Mouse (Mus musculus) stomach, embryonic 14.5 days (tissue): ENCODE measurements around the gene Sptssb. TPM values are rescaled to one million over a fixed set of nuclear protein-coding genes. Genes with fewer than 3 reads are reported as not detected.

Experiments
- ATAC-seq: fragments of 200-750 bp; cut with Nextera tagmentation; 2 replicates; pipeline ENCODE4 v1.8.0; 2017; ENCODE audit warnings: low read depth, moderate TSS enrichment; ENCODE audit not compliant: insufficient number of reproducible peaks, insufficient read depth, low FRiP score
- H3K27ac ChIP-seq: fragments of 300-500 bp; sonication (generic); 2 replicates; pipeline ENCODE4 v1.5.1; 2014; ENCODE audit warnings: mild to moderate bottlenecking, low read length, moderate library complexity, mixed read lengths
- H3K27me3 ChIP-seq: fragments of 300-500 bp; sonication (generic); 2 replicates; pipeline ENCODE4 v1.6.1; 2014; ENCODE audit warnings: low read length, control low read depth, mixed read lengths; ENCODE audit not compliant: control insufficient read depth, insufficient read depth
- H3K36me3 ChIP-seq: fragments of 300-500 bp; sonication (generic); 2 replicates; pipeline ENCODE4 v1.6.1; 2014; ENCODE audit warnings: mild to moderate bottlenecking, control low read depth, low read length, moderate library complexity, mixed read lengths; ENCODE audit not compliant: control insufficient read depth, insufficient read depth
- H3K4me1 ChIP-seq: fragments of 300-500 bp; sonication (generic); 2 replicates; pipeline ENCODE4 v1.6.1; 2014; ENCODE audit warnings: low read length, control low read depth, mixed read lengths; ENCODE audit not compliant: control insufficient read depth, insufficient read depth
- H3K4me2 ChIP-seq: fragments of 300-500 bp; sonication (generic); replicated peaks from 2 replicates; pipeline ENCODE4 v1.6.1; 2014; ENCODE audit warnings: low read depth, low read length, control low read depth
- H3K4me3 ChIP-seq: fragments of 300-500 bp; sonication (generic); 2 replicates; pipeline ENCODE4 v1.5.1; 2014; ENCODE audit warnings: low read depth, low read length, control low read depth
- H3K9ac ChIP-seq: fragments of 300-500 bp; sonication (generic); replicated peaks from 2 replicates; pipeline ENCODE4 v1.6.1; 2014; ENCODE audit warnings: low read depth, mild to moderate bottlenecking, control low read depth, low read length, moderate library complexity, mixed read lengths
- H3K9me3 ChIP-seq: fragments of 300-500 bp; sonication (generic); 2 replicates; pipeline ENCODE4 v1.6.1; 2016; ENCODE audit warnings: low read depth, low read length, control low read depth; ENCODE audit not compliant: control insufficient read depth
- WGBS: fragments of 180-500 bp; shearing (Covaris S2); extraction: QIAGEN DNeasy Blood & Tissue Kit; methylation state at CpG from one replicate; pipeline ENCODE4 v1.1.7; 2014; 5-methylcytosine and 5-hydroxymethylcytosine counted together
- polyA plus RNA-seq: library from polyadenylated mRNA; unstranded; fragments of >200 nt; fragmentation: Nextera tagmentation; extraction: Ambion mirVana; gene quantifications from 2 replicates; pipeline ENCODE4 v1.2.1, GENCODE M21; 2014

Sptssb gene
- 26.3 and 26.7 TPM in 2 replicates for polyA plus RNA-seq

DNA sequence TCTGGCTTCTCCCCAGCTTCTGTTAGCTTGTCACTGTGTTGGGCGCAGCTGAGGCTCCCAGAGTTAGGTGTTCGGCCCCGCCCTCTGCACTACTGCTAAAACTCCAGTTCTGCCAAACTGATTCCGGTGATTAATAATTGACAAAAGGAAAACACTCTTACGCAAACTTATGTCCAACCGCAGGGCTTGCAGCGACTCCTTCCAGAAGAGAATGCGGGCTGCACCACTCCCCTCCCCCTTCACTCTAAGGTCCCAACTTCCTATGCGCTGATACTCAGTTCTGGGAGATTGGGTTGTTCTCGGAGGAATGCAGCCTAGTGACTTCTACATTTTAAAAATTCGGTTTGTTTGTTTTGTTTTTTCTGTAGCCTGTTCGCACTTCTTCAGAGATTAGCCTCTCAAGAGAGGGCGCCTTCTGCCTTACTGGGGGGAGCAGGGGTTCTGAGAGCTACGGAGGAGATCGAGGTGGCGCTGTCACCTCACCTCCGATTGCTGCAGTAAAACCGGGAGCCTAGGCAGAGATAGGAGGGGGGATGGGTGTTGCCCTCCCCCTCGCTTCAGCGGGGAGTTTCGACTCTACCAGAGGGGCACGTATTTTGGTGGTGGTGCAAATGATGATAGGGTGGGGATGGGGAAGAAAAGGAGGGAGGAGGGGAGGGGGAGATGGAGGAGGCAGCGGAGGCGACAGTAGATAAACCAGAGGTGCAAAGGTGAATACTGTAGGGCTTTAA lies at the start of gene Sptssb:
Sptssb (minus strand) TSS at position 83 of the 731 bp plus-strand sequence.
- Histone ChIP-seq H3K4me1 (peaks cover 4% of the 10 kb centered on the region; the same call in 1 of the 2 replicates), H3K9ac (peak within 1 kb of the TSS; percentile 7; the same call in 1 of the 2 replicates), H3K27ac (peak within 1 kb of the TSS; percentile 52), H3K4me2 (peak within 1 kb of the TSS; percentile 93), H3K36me3 (no peaks in the 10 kb centered on the region), H3K27me3 (no peaks in the 10 kb centered on the region), H3K9me3 (no peaks in the 10 kb centered on the region), H3K4me3 (peak within 1 kb of the TSS; percentile 40)
- ATAC-seq = peak; percentile 88
- WGBS = under 1% methylated on average over 24 of the region's 24 CpGs

DNA sequence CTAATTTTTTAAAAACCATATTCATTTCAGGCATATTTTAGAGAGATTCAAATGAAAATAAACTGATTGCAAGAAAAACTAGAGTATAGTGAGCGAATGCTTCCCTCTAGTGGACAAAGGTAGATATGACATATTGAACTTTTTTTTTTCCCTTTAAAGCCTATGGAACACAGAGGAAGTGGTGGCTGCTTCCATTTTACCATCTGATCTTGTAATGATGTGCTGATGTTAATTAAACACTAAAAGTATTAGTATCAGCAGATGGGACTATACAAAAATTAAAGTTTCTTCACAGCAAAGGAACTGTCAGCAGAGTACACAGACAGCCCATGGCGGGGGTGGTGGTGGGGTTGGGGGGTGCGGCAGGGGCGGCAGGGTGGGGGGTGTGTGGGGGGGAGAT lies 48.3 kb upstream of the Sptssb start:
- Histone ChIP-seq H3K4me2 (no peak overlapping the region), H3K27me3 (no peaks in the 10 kb centered on the region)

DNA sequence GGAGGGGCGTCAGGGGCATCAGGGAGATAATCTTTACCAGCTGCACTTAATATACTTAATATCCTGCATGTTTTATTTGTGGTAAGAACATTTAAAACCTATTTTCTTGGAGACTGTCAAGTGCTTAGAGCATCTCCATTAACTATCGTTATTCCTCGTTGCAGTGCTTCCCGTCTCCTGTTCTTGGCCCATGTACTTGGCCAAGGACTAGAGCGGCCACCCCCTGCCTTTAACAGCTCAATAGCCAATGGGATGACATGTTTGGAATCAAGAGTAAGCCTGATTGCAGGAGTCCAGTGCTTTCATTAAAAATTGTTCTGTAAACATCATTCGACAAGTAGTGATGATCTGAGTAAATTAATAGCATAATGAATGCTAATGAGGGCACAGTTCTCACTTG lies 47.8 kb upstream of the Sptssb start:
- 39% methylated on average over 6 of the region's 6 CpGs for WGBS
- Histone ChIP-seq H3K4me3 (no peak overlapping the region), H3K9ac (no peak overlapping the region), H3K9me3 (no peaks in the 10 kb centered on the region), H3K4me2 (no peak overlapping the region), H3K4me1 (no peaks in the 10 kb centered on the region), H3K27ac (no peak overlapping the region), H3K27me3 (no peaks in the 10 kb centered on the region), H3K36me3 (no peaks in the 10 kb centered on the region)
- no peak for ATAC-seq

More for the DNA sequence above, 48.3 kb upstream of the Sptssb start:
- Histone ChIP-seq H3K36me3 (no peaks in the 10 kb centered on the region), H3K4me3 (no peak overlapping the region), H3K9ac (no peak overlapping the region), H3K4me1 (no peaks in the 10 kb centered on the region), H3K27ac (no peak overlapping the region), H3K9me3 (no peaks in the 10 kb centered on the region)
- WGBS = 66% methylated on average over 4 of the region's 4 CpGs
- ATAC-seq = no peak

DNA sequence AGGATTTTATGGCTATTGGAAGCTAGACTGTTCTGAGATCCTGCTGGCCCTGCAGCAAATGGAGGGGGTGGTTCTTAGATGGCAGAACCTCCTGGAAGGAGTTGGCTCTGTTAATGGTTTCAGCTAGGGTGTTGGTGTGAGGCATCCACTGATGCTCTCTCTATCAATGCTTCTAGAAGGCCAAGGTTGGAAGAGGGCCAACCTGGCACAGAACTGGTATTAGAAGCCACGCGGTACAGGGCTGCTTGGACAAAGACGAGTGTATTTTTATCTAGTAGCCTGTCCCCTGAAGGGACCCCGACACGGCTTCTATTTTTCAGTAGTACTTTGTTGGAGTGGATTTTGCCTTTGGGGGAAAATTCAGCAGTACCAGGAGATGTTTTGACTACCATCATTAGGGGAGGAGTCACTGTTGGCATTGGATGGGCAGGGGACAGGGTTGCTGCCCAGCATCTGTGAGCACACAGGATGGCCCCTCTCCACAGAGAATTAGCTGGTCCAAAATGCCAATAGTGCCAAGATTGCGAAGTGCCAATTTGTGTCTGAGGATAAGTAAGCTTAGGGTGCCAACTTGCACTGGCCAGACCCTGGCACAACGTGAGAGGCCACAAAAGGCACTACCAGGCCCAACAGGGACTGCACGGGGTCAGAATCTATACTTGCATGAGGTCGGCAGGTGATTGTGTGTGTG lies 43.2 kb upstream of the Sptssb start:
- Histone ChIP-seq H3K4me1 (no peaks in the 10 kb centered on the region), H3K27ac (no peak overlapping the region), H3K27me3 (no peaks in the 10 kb centered on the region), H3K4me2 (no peak overlapping the region), H3K9me3 (no peaks in the 10 kb centered on the region), H3K4me3 (no peak overlapping the region), H3K36me3 (no peaks in the 10 kb centered on the region), H3K9ac (no peak overlapping the region)
- no peak for ATAC-seq
- 81% methylated on average over 9 of the region's 9 CpGs for WGBS

GRCm38 (mm10) chr3:69902382-69902781 lies 42.6 kb upstream of the Sptssb start:
- H3K9ac ChIP-seq = no peak overlapping the region
- H3K4me3 ChIP-seq = no peak overlapping the region
- 0 out of 2 replicates have a peak, but pooled peaks have one; percentile 16 for ATAC-seq
- no peaks in the 10 kb centered on the region for H3K36me3 ChIP-seq
- WGBS = 36% methylated on average over 2 of the region's 2 CpGs
- no peak overlapping the region for H3K27ac ChIP-seq
- H3K9me3 ChIP-seq = no peaks in the 10 kb centered on the region
- H3K4me2 ChIP-seq = no peak overlapping the region
- H3K4me1 ChIP-seq = no peaks in the 10 kb centered on the region
- H3K27me3 ChIP-seq = no peaks in the 10 kb centered on the region

- Histone ChIP-seq H3K9me3 (no peaks in the 10 kb centered on the region), H3K27me3 (no peaks in the 10 kb centered on the region), H3K36me3 (no peaks in the 10 kb centered on the region), H3K4me1 (no peaks in the 10 kb centered on the region), H3K27ac (no peak overlapping the region), H3K4me2 (no peak overlapping the region), H3K9ac (no peak overlapping the region), H3K4me3 (no peak overlapping the region)
- peak; percentile 63 for ATAC-seq
Measured at GRCm38 (mm10) chr3:69901874-69902381, 42.2 kb upstream of the Sptssb start.

DNA sequence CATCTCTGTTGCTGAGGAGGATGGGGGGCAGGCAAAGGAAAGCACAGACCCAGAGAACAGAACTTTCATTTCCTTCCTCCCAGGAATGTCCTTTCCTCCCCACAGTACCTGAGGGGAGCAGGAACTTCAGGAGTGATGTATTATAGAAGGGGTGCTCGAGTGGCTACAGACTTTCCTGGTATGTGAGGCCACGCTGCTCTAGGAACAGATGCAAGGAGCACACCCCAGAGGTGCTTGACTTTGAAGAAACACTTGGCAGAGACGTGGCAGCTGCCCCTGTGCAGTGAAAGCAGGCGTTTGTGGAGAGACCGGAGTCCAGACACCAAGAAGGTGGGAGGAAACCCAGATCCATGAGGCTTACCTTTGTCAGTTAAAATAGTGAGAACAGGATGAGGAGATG lies 40.6 kb upstream of the Sptssb start:
- no peak overlapping the region for H3K4me2 ChIP-seq
- no peaks in the 10 kb centered on the region for H3K36me3 ChIP-seq
- no peak overlapping the region for H3K9ac ChIP-seq
- no peak for ATAC-seq
- no peak overlapping the region for H3K4me3 ChIP-seq
- WGBS = 37% methylated on average over 5 of the region's 5 CpGs
- no peaks in the 10 kb centered on the region for H3K27me3 ChIP-seq
- no peaks in the 10 kb centered on the region for H3K4me1 ChIP-seq
- no peaks in the 10 kb centered on the region for H3K9me3 ChIP-seq
- H3K27ac ChIP-seq = no peak overlapping the region

- H3K9ac ChIP-seq = no peak overlapping the region
- H3K9me3 ChIP-seq = no peaks in the 10 kb centered on the region
- no peak overlapping the region for H3K27ac ChIP-seq
- no peaks in the 10 kb centered on the region for H3K27me3 ChIP-seq
- WGBS = 68% methylated on average over 7 of the region's 8 CpGs
- H3K4me1 ChIP-seq = no peaks in the 10 kb centered on the region
- H3K4me3 ChIP-seq = no peak overlapping the region
- no peak for ATAC-seq
- no peaks in the 10 kb centered on the region for H3K36me3 ChIP-seq
- H3K4me2 ChIP-seq = no peak overlapping the region
Measured at GRCm38 (mm10) chr3:69897917-69898594, 38.3 kb upstream of the Sptssb start.
